Mouse (Mus musculus) kidney, postnatal 0 days (tissue): ENCODE measurements around the gene Sec24c. TPM values are rescaled to one million over a fixed set of nuclear protein-coding genes. Genes with fewer than 3 reads are reported as not detected.
A peak's percentile ranks its signal among the peaks of the same experiment; 100 is the strongest.
"Not testable (repeated sequence)": the region's sequence is repeated elsewhere in the genome, so short reads cannot be mapped to it uniquely, and the experiment has no call there.

Experiments used
- ATAC-seq: fragments of 200-750 bp; cut with Nextera tagmentation; replicated peaks from 2 replicates; pipeline ENCODE4 v1.8.0; 2017; ENCODE audit warnings: low read depth, moderate number of reproducible peaks, moderate TSS enrichment, moderate library complexity; ENCODE audit not compliant: low FRiP score
- DNase-seq: peaks from one replicate; pipeline ENCODE4 v3.0.0-alpha.2; 2016; ENCODE audit warnings: low spot score
- H3K27ac ChIP-seq: fragments of 300-500 bp; sonication (generic); 2 replicates; pipeline ENCODE4 v1.5.1; 2014; ENCODE audit warnings: mild to moderate bottlenecking
- H3K27me3 ChIP-seq: fragments of 300-500 bp; sonication (generic); 2 replicates; pipeline ENCODE4 v1.6.1; 2014; ENCODE audit warnings: low read length, mixed read lengths; ENCODE audit not compliant: insufficient read depth
- H3K36me3 ChIP-seq: fragments of 300-500 bp; sonication (generic); 2 replicates; pipeline ENCODE4 v1.6.1; 2014; ENCODE audit warnings: low read length, mixed read lengths; ENCODE audit not compliant: insufficient read depth
- H3K4me1 ChIP-seq: fragments of 300-500 bp; sonication (generic); replicated peaks from 2 replicates; pipeline ENCODE4 v1.6.1; 2014; ENCODE audit warnings: antibody characterized with exemption, low read length, mixed read lengths; ENCODE audit not compliant: insufficient read depth
- H3K4me2 ChIP-seq: fragments of 300-500 bp; sonication (generic); 2 replicates; pipeline ENCODE4 v1.6.1; 2014; ENCODE audit warnings: mild to moderate bottlenecking, low read length, moderate library complexity, mixed read lengths
- H3K4me3 ChIP-seq: fragments of 300-500 bp; sonication (generic); replicated peaks from 2 replicates; pipeline ENCODE4 v1.5.1; 2014; ENCODE audit warnings: low read depth, low read length
- H3K9ac ChIP-seq: fragments of 300-500 bp; sonication (generic); 2 replicates; pipeline ENCODE4 v1.6.1; 2014; ENCODE audit warnings: low read depth, low read length
- H3K9me3 ChIP-seq: fragments of 300-500 bp; sonication (generic); replicated peaks from 2 replicates; pipeline ENCODE4 v1.6.1; 2016; ENCODE audit warnings: low read length, inconsistent platforms, mixed read lengths
- CTCF ChIP-seq: IDR thresholded peaks from 2 replicates; pipeline ENCODE4 v1.5.1; 2016; ENCODE audit warnings: antibody characterized with exemption, low read depth, mild to moderate bottlenecking, moderate library complexity
- WGBS: fragments of 180-500 bp; shearing (Covaris S2); extraction: QIAGEN DNeasy Blood & Tissue Kit; methylation state at CpG from one replicate; pipeline ENCODE4 v1.1.7; 2014; 5-methylcytosine and 5-hydroxymethylcytosine counted together
- polyA plus RNA-seq: library from polyadenylated mRNA; unstranded; fragments of >200 nt; fragmentation: Nextera tagmentation; extraction: Ambion mirVana; gene quantifications from 2 replicates; pipeline ENCODE4 v1.2.1, GENCODE M21; 2015

Gene Sec24c
- polyA plus RNA-seq, 1 experiment from 2014 or later = 57.3 TPM

- peaks cover 25% of the 10 kb centered on the region for H3K4me1 ChIP-seq
- no peaks in the 10 kb centered on the region for H3K9me3 ChIP-seq
- no peak overlapping the region for H3K27ac ChIP-seq
- H3K27me3 ChIP-seq = no peaks in the 10 kb centered on the region
- no peak overlapping the region for H3K4me3 ChIP-seq
- H3K4me2 ChIP-seq = no peak overlapping the region
- ATAC-seq = no peak
- DNase-seq = no peak
- WGBS = 81% methylated on average over 3 of the region's 3 CpGs
- H3K36me3 ChIP-seq = 0 out of 2 replicates have a peak, but pooled peaks cover 4% of the 10 kb centered on the region
- no peak for TF ChIP-seq CTCF
- no peak overlapping the region for H3K9ac ChIP-seq
Observed at GRCm38 (mm10) chr14:20700362-20700761, 26.3 kb downstream of the Sec24c start.

GRCm38 (mm10) chr14:20701554-20701953, 27.4 kb downstream of the Sec24c start:
- DNase-seq = no peak
- WGBS = 71% methylated on average over 8 of the region's 8 CpGs
- no peak for ATAC-seq
- Histone ChIP-seq H3K27me3 (no peaks in the 10 kb centered on the region), H3K4me2 (peak overlapping the region; percentile 69), H3K9me3 (no peaks in the 10 kb centered on the region), H3K4me3 (peak overlapping the region; percentile 80; the same call in 1 of the 2 replicates), H3K27ac (no peak overlapping the region), H3K4me1 (peaks cover 17% of the 10 kb centered on the region), H3K9ac (peak overlapping the region; percentile 19; the same call in 1 of the 2 replicates), H3K36me3 (0 out of 2 replicates have a peak, but pooled peaks cover 4% of the 10 kb centered on the region)
- no peak for TF ChIP-seq CTCF

- 6% methylated on average over 15 of the region's 15 CpGs for WGBS
- Histone ChIP-seq H3K4me2 (peak overlapping the region; percentile 69), H3K27ac (peak overlapping the region; percentile 90), H3K4me3 (peak overlapping the region; percentile 80), H3K9me3 (no peaks in the 10 kb centered on the region), H3K9ac (peak overlapping the region; percentile 80), H3K27me3 (no peaks in the 10 kb centered on the region), H3K36me3 (0 out of 2 replicates have a peak, but pooled peaks cover 4% of the 10 kb centered on the region), H3K4me1 (peaks cover 13% of the 10 kb centered on the region)
- no peak for TF ChIP-seq CTCF
- ATAC-seq (peak; percentile 33; the same call in 1 of the 2 replicates), DNase-seq (peak; percentile 18)
Observed at GRCm38 (mm10) chr14:20702096-20702740, 28.1 kb downstream of the Sec24c start.

- peak; percentile 86 for DNase-seq
- Histone ChIP-seq H3K9me3 (no peaks in the 10 kb centered on the region), H3K36me3 (0 out of 2 replicates have a peak, but pooled peaks cover 4% of the 10 kb centered on the region), H3K4me2 (peak within 1 kb of the TSS; percentile 69), H3K4me1 (peaks cover 10% of the 10 kb centered on the region), H3K9ac (peak within 1 kb of the TSS; percentile 80), H3K27ac (peak within 1 kb of the TSS; percentile 90), H3K4me3 (peak within 1 kb of the TSS; percentile 80), H3K27me3 (no peaks in the 10 kb centered on the region)
- ATAC-seq = peak; percentile 76
- under 1% methylated on average over 61 of the region's 61 CpGs for WGBS
- no peak for TF ChIP-seq CTCF
Observed at GRCm38 (mm10) chr14:20702741-20703381, 28.8 kb downstream of the Sec24c start, which contains the start of gene Chchd1. Gene Chchd1 (plus strand): TSS chr14:20703006.

GRCm38 (mm10) chr14:20703461-20703860, 29.4 kb downstream of the Sec24c start:
- WGBS = 10% methylated on average over 8 of the region's 8 CpGs
- H3K27ac ChIP-seq = peak overlapping the region; percentile 90
- H3K9ac ChIP-seq = peak overlapping the region; percentile 80
- not testable (repeated sequence) for H3K9me3 ChIP-seq, H3K27me3 ChIP-seq, ATAC-seq, DNase-seq, H3K36me3 ChIP-seq
- H3K4me2 ChIP-seq = peak overlapping the region; percentile 69
- H3K4me1 ChIP-seq = peaks cover 10% of the 10 kb centered on the region
- peak overlapping the region; percentile 80 for H3K4me3 ChIP-seq
